Mouse (Mus musculus) myocyte (in vitro differentiated cells): ENCODE results near the gene Efna1.

Experiments used
- E2F4 ChIP-seq: IDR thresholded peaks from one replicate; pipeline ENCODE4 v1.6.1; 2011; ENCODE audit warnings: mild to moderate bottlenecking, control low read depth, moderate library complexity; ENCODE audit not compliant: insufficient read depth
- MAX ChIP-seq: IDR thresholded peaks from one replicate; pipeline ENCODE4 v1.6.1; 2011; ENCODE audit warnings: low read depth, mild to moderate bottlenecking, control low read depth
- MYOG ChIP-seq, 3 experiments: IDR thresholded peaks; one replicate each; pipeline ENCODE4 v1.6.1; 2011; ENCODE audit warnings: control low read depth in 2 of 3, low read depth in 2 of 3, mild to moderate bottlenecking in 2 of 3; ENCODE audit not compliant: insufficient read length in 2 of 3, control insufficient read depth in 1 of 3, insufficient read depth in 1 of 3
- POLR2A ChIP-seq: IDR thresholded peaks from one replicate; pipeline ENCODE4 v1.6.1; 2011; ENCODE audit warnings: low read depth, mild to moderate bottlenecking, control low read depth, moderate library complexity; ENCODE audit not compliant: insufficient read length
- POLR2AphosphoS2 ChIP-seq: IDR thresholded peaks from one replicate; pipeline ENCODE4 v1.6.1; 2011; ENCODE audit warnings: low read depth, control low read depth; ENCODE audit not compliant: insufficient read length
- TCF12 ChIP-seq: IDR thresholded peaks from one replicate; pipeline ENCODE4 v1.6.1; 2011; ENCODE audit warnings: mild to moderate bottlenecking, control low read depth; ENCODE audit not compliant: poor library complexity, insufficient read depth, severe bottlenecking
- TCF3 ChIP-seq: IDR thresholded peaks from one replicate; pipeline ENCODE4 v1.6.1; 2011; ENCODE audit warnings: low read depth, control low read depth; ENCODE audit not compliant: insufficient read length
- USF1 ChIP-seq: IDR thresholded peaks from one replicate; pipeline ENCODE4 v1.6.1; 2011; ENCODE audit warnings: low read depth, mild to moderate bottlenecking, control low read depth, moderate library complexity

DNA sequence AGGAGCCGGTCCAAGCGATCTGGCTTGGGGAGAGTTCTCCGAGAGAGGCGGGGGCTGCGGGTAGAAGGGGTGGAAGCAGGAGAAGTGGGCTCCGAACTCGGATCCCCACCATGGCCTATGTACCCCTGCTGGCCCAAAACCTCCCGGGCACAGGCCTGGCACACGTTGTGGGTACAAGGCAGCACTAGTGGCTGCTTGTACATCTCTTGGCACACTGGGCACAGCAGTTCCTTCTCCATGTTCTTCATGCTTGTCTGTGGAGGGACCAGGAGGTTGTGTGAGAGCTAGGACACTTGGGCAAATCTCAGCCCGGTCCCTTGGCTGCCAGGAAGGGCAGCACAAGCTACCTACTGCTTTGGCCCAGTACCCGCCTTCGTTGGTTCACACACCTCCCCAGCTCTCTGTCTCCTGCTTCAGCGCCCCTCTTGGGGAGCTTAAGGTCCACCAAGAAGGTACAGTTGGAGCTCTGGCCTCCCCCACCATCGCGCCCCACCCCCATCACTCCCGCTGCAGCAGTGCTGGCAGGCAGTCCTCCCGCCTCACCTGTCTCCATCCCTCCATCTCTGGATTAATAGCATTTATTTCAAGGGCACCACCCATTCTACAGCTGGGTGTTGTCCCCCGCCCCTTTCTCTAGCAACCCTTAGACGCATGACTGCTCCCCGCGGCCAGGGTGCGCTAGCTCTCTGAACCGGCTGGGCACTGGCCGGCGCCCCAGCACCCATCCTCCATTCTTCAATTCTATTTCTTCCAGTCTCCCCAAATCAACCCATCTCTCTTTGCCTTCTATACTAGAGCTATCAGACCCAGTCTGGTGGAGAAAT lies 36.6 kb downstream of the Efna1 start:
- TF ChIP-seq MYOG (IDR thresholded peaks at IDR 0.05; ENCODE audit: control insufficient read depth in 1 of 3, insufficient read depth in 1 of 3, insufficient read length in 2 of 3, low read depth in 2 of 3) (no peak), TCF12 (no peak), USF1 (no peak), POLR2AphosphoS2 (no peak), POLR2A (no peak), TCF3 (no peak), E2F4 (no peak), MAX (no peak)
